Comparison of ENCODE assay signal across 9 mouse cellular contexts in the genomic region with DNA sequence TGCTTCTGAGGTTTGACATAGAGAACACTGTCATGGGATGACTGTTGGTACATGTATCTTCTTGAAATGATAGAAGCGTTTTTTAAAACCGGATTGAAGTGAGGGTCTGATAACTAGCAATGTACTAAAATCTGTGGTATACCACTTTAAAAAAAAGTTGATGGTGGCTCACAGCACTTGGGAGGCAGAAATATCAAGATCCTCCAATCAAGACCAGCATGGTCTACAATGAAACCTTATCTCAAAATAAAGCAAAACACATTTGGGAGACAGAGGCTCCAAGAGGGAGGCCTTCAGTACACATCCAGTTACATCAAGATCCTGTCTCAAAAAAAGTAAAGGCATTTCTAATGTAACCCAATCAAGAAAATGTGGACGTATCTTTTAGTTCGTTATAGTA. TPM values are rescaled to one million over a fixed set of nuclear protein-coding genes. Genes with fewer than 3 reads are reported as not detected.
DNase-seq lines count a peak whose midpoint lies in the region; ATAC-seq lines count a peak whose summit lies in the region.
"Had no signal": no experiment of that assay in that cellular context is flagged by ENCODE, and none has a peak within 500 bp of the region (broad histone marks: within the 10 kb centered on the region; RNA-seq: fewer than 3 reads in every experiment).

No protein-coding gene starts in this region.

- no peaks in the 10 kb centered on the region for H3K27me3 ChIP-seq in heart, embryonic 13.5 days (replicated peaks)
- no peaks in the 10 kb centered on the region for H3K27me3 ChIP-seq in hindbrain, embryonic 13.5 days
- H3K27me3 ChIP-seq in midbrain, embryonic 13.5 days, result no peaks in the 10 kb centered on the region

- H3K36me3 ChIP-seq in heart, embryonic 13.5 days, result peaks cover 16% of the 10 kb centered on the region
- H3K36me3 ChIP-seq in hindbrain, embryonic 13.5 days, result peaks cover 12% of the 10 kb centered on the region
- peaks cover 12% of the 10 kb centered on the region for H3K36me3 ChIP-seq in midbrain, embryonic 13.5 days

- DNase-seq in heart, postnatal 25 days (ENCODE audit: low spot score), result no peak
- DNase-seq in MEL-GATA-1-ER (ENCODE audit: extremely low read depth, low read depth), result peak; percentile 51
- DNase-seq in spleen, adult 18-20 months, result no peak
- DNase-seq in adrenal gland, postnatal 36 days, result no peak
- no peak for DNase-seq in frontal cortex, postnatal 10 days (ENCODE audit: low spot score in 2 of 2)
- DNase-seq: gastrocnemius, postnatal 25 days had no signal

- intact Hi-C loops in heart, postnatal 25 days (cut with DNase I), result loop anchor here (5.0 to 10.0 kb wide), 4 partner anchors 39 to 221 kb away; partner anchors contain the start of genes Herc4 and Rufy2

- peak overlapping the region; percentile 77 for H3K4me2 ChIP-seq in heart, embryonic 13.5 days
- H3K4me2 ChIP-seq in hindbrain, embryonic 13.5 days, result peak overlapping the region; percentile 88
- H3K4me2 ChIP-seq in midbrain, embryonic 13.5 days (replicated peaks), result peak overlapping the region; percentile 92

- H3K9me3 ChIP-seq in heart, embryonic 13.5 days, result no peaks in the 10 kb centered on the region
- H3K9me3 ChIP-seq in hindbrain, embryonic 13.5 days, result no peaks in the 10 kb centered on the region
- H3K9me3 ChIP-seq in midbrain, embryonic 13.5 days, result no peaks in the 10 kb centered on the region

- WGBS in heart, embryonic 13.5 days, result 48% methylated on average over 4 of the region's 4 CpGs
- 51% methylated on average over 4 of the region's 4 CpGs for WGBS in hindbrain, embryonic 13.5 days
- 41% methylated on average over 4 of the region's 4 CpGs for WGBS in midbrain, embryonic 13.5 days

- no peak for ATAC-seq in heart, embryonic 13.5 days (ENCODE audit: extremely low read depth, insufficient number of reproducible peaks, low FRiP score, low TSS enrichment)
- ATAC-seq in hindbrain, embryonic 13.5 days (ENCODE audit: low FRiP score), result no peak
- no peak for ATAC-seq in midbrain, embryonic 13.5 days

- H3K27ac ChIP-seq in heart, embryonic 13.5 days (replicated peaks), result no peak overlapping the region
- no peak overlapping the region for H3K27ac ChIP-seq in hindbrain, embryonic 13.5 days
- no peak overlapping the region for H3K27ac ChIP-seq in midbrain, embryonic 13.5 days

- peak overlapping the region; percentile 86 for H3K4me3 ChIP-seq in heart, embryonic 13.5 days
- peak overlapping the region; percentile 94 for H3K4me3 ChIP-seq in hindbrain, embryonic 13.5 days
- H3K4me3 ChIP-seq in midbrain, embryonic 13.5 days (replicated peaks), result peak overlapping the region; percentile 90

- H3K9ac ChIP-seq in heart, embryonic 13.5 days, result peak overlapping the region; percentile 98
- H3K9ac ChIP-seq in hindbrain, embryonic 13.5 days, result peak overlapping the region; percentile 100
- H3K9ac ChIP-seq in midbrain, embryonic 13.5 days (replicated peaks), result peak overlapping the region; percentile 100

- H3K4me1 ChIP-seq in heart, embryonic 13.5 days, result peaks cover 40% of the 10 kb centered on the region
- peaks cover 50% of the 10 kb centered on the region for H3K4me1 ChIP-seq in hindbrain, embryonic 13.5 days (replicated peaks)
- peaks cover 58% of the 10 kb centered on the region for H3K4me1 ChIP-seq in midbrain, embryonic 13.5 days (replicated peaks)

RNA-seq across cellular contexts. Expression of gene Hnrnph3, which starts 2.3 kb away (rescaled TPM):
- polyA plus RNA-seq in heart, embryonic 13.5 days (2015; fragmentation: Nextera tagmentation; extraction: Ambion mirVana), result 60.1 and 69.6 TPM in 2 replicates
- 10 to 100 TPM; 30.7 to 32.3 TPM for total RNA-seq in heart, postnatal 25 days (2021)
- polyA plus RNA-seq in hindbrain, embryonic 13.5 days (2015; fragmentation: Nextera tagmentation; extraction: Ambion mirVana), result 193 and 195 TPM in 2 replicates
- 242 and 243 TPM in 2 replicates for polyA plus RNA-seq in midbrain, embryonic 13.5 days (2015; fragmentation: Nextera tagmentation; extraction: Ambion mirVana)
- 10 to 100 TPM; 39.1 to 54.9 TPM for total RNA-seq in adrenal gland, postnatal 36 days (2021)

RNA-seq across cellular contexts. Expression of gene Pbld2, which starts 2.4 kb away (rescaled TPM):
- polyA plus RNA-seq in heart, embryonic 13.5 days (2015; fragmentation: Nextera tagmentation; extraction: Ambion mirVana), result 0.55 and 0.60 TPM in 2 replicates
- total RNA-seq in heart, postnatal 25 days (2021), result 1 to 10 TPM; 7.0 to 8.0 TPM
- 0.88 and 1.1 TPM in 2 replicates for polyA plus RNA-seq in hindbrain, embryonic 13.5 days (2015; fragmentation: Nextera tagmentation; extraction: Ambion mirVana)
- polyA plus RNA-seq in midbrain, embryonic 13.5 days (2015; fragmentation: Nextera tagmentation; extraction: Ambion mirVana), result 1.3 TPM in 2 replicates
- total RNA-seq in adrenal gland, postnatal 36 days (2021), result 1 to 10 TPM; 4.0 to 5.3 TPM

RNA-seq across cellular contexts. Expression of gene Pbld1, which starts 38.3 kb away (rescaled TPM):
- 0.33 and 0.61 TPM in 2 replicates for polyA plus RNA-seq in heart, embryonic 13.5 days (2015; fragmentation: Nextera tagmentation; extraction: Ambion mirVana)
- 1 to 10 TPM; 1.1 to 1.4 TPM for total RNA-seq in heart, postnatal 25 days (2021)
- polyA plus RNA-seq in hindbrain, embryonic 13.5 days (2015; fragmentation: Nextera tagmentation; extraction: Ambion mirVana), result 1.2 and 1.6 TPM in 2 replicates
- 1.0 and 1.3 TPM in 2 replicates for polyA plus RNA-seq in midbrain, embryonic 13.5 days (2015; fragmentation: Nextera tagmentation; extraction: Ambion mirVana)
- total RNA-seq in adrenal gland, postnatal 36 days (2021), result 1 to 10 TPM; 2.3 to 4.4 TPM

RNA-seq across cellular contexts. Expression of gene Rufy2, which starts 41.7 kb away (rescaled TPM):
- 11.1 and 14.5 TPM in 2 replicates for polyA plus RNA-seq in heart, embryonic 13.5 days (2015; fragmentation: Nextera tagmentation; extraction: Ambion mirVana)
- total RNA-seq in heart, postnatal 25 days (2021), result 10 to 100 TPM in 1 of 2 experiments, 1 to 10 TPM in 1; 9.7 to 10.9 TPM
- 52.6 and 57.0 TPM in 2 replicates for polyA plus RNA-seq in hindbrain, embryonic 13.5 days (2015; fragmentation: Nextera tagmentation; extraction: Ambion mirVana)
- 51.7 and 55.5 TPM in 2 replicates for polyA plus RNA-seq in midbrain, embryonic 13.5 days (2015; fragmentation: Nextera tagmentation; extraction: Ambion mirVana)
- 10 to 100 TPM; 13.2 to 18.8 TPM for total RNA-seq in adrenal gland, postnatal 36 days (2021)
